ENCODE assay signal across 20 mouse cellular contexts in genomic region chr1:187741306-187741705, GRCm38 (mm10).
A peak's percentile ranks its signal among the peaks of the same experiment; 100 is the strongest.
DNase-seq lines count a peak whose midpoint lies in the region; ATAC-seq lines count a peak whose summit lies in the region.
"Had no signal": no experiment of that assay in that cellular context is flagged by ENCODE, and none has a peak within 500 bp of the region (broad histone marks: within the 10 kb centered on the region; RNA-seq: fewer than 3 reads in every experiment).

No protein-coding gene starts in this region.

- no peak overlapping the region for H3K9ac ChIP-seq in heart, embryonic 14.5 days (ENCODE audit: low read length)
- H3K9ac ChIP-seq: embryonic facial prominence, embryonic 13.5 days; embryonic facial prominence, embryonic 15.5 days; forebrain, embryonic 12.5 days had no signal

- H3K4me3 ChIP-seq in heart, embryonic 10.5 days = no peak overlapping the region
- H3K4me3 ChIP-seq in heart, embryonic 14.5 days (ENCODE audit: control insufficient read depth in 1 of 2, insufficient read depth in 1 of 2, low read depth in 1 of 2, low read length in 2 of 2) = no peak overlapping the region
- peak overlapping the region; percentile 42 for H3K4me3 ChIP-seq in megakaryocyte, embryonic 14.5 days (replicated peaks)
- H3K4me3 ChIP-seq: embryonic facial prominence, embryonic 13.5 days; embryonic facial prominence, embryonic 15.5 days; erythroblast, embryonic 14.5 days; forebrain, embryonic 10.5 days; forebrain, embryonic 12.5 days had no signal

- ATAC-seq in heart, embryonic 14.5 days (ENCODE audit: insufficient number of reproducible peaks, insufficient read depth, low FRiP score, low read depth) = no peak
- ATAC-seq in megakaryocyte, adult 5-6 weeks (ENCODE audit: poor library complexity, severe bottlenecking) = no peak
- ATAC-seq: forebrain, embryonic 14.5 days had no signal

- H3K9me3 ChIP-seq in heart, embryonic 10.5 days = no peaks in the 10 kb centered on the region
- H3K9me3 ChIP-seq in heart, embryonic 14.5 days (ENCODE audit: control insufficient read depth, low read length) = 0 out of 2 replicates have a peak, but pooled peaks cover 6% of the 10 kb centered on the region
- H3K9me3 ChIP-seq in megakaryocyte, embryonic 14.5 days = peaks cover 32% of the 10 kb centered on the region
- H3K9me3 ChIP-seq: embryonic facial prominence, embryonic 13.5 days; embryonic facial prominence, embryonic 15.5 days; forebrain, embryonic 12.5 days had no signal

- H3K4me1 ChIP-seq in heart, embryonic 10.5 days = peaks cover 21% of the 10 kb centered on the region
- H3K4me1 ChIP-seq in heart, embryonic 14.5 days (ENCODE audit: control insufficient read depth in 2 of 2, insufficient read depth in 2 of 2, low read length in 2 of 2) = peaks cover 7 to 23% of the 10 kb centered on the region in 2 experiments
- H3K4me1 ChIP-seq in megakaryocyte, embryonic 14.5 days = no peaks in the 10 kb centered on the region
- H3K4me1 ChIP-seq: embryonic facial prominence, embryonic 15.5 days had no signal

- H3K36me3 ChIP-seq in heart, embryonic 10.5 days = peaks cover 5% of the 10 kb centered on the region
- no peaks in the 10 kb centered on the region for H3K36me3 ChIP-seq in heart, embryonic 14.5 days (ENCODE audit: control insufficient read depth, insufficient read depth, low read length)
- H3K36me3 ChIP-seq in megakaryocyte, embryonic 14.5 days (replicated peaks; ENCODE audit: low read length) = no peaks in the 10 kb centered on the region
- H3K36me3 ChIP-seq: embryonic facial prominence, embryonic 13.5 days; embryonic facial prominence, embryonic 15.5 days; forebrain, embryonic 10.5 days; forebrain, embryonic 12.5 days had no signal

- DNase-seq in heart, embryonic 10.5 days (ENCODE audit: low spot score) = peak; percentile 70
- no peak for DNase-seq in heart, postnatal 4 days
- no peak for DNase-seq in heart, adult 8-10 months (ENCODE audit: low spot score)
- DNase-seq: adrenal gland, postnatal 10 days; cerebellum, adult 11 months; cerebellum, adult 18-20 months; cerebellum, adult 8-10 months; cerebellum, adult 9-11 months; cerebellum, postnatal 14 days; cerebellum, postnatal 36 days; embryo, embryonic 11 days had no signal

- peak overlapping the region; percentile 41; the same call in 1 of the 2 replicates for H3K4me2 ChIP-seq in heart, embryonic 14.5 days (ENCODE audit: low read length)
- H3K4me2 ChIP-seq: embryonic facial prominence, embryonic 13.5 days; embryonic facial prominence, embryonic 15.5 days; forebrain, embryonic 12.5 days had no signal

- no peaks in the 10 kb centered on the region for H3K27me3 ChIP-seq in heart, embryonic 10.5 days (ENCODE audit: insufficient read depth, poor library complexity, severe bottlenecking)
- no peaks in the 10 kb centered on the region for H3K27me3 ChIP-seq in heart, embryonic 14.5 days (ENCODE audit: control insufficient read depth, insufficient read depth, low read length)
- no peaks in the 10 kb centered on the region for H3K27me3 ChIP-seq in megakaryocyte, embryonic 14.5 days (replicated peaks)
- H3K27me3 ChIP-seq: embryonic facial prominence, embryonic 13.5 days; embryonic facial prominence, embryonic 15.5 days had no signal

- 0 out of 2 replicates have a peak overlapping the region, but pooled peaks have one; percentile 52 for H3K27ac ChIP-seq in heart, embryonic 10.5 days
- H3K27ac ChIP-seq in heart, embryonic 14.5 days (replicated peaks in 1 of 2; ENCODE audit: control insufficient read depth in 1 of 2, insufficient read depth in 1 of 2, low read depth in 2 of 2, low read length in 2 of 2) = no peak overlapping the region
- H3K27ac ChIP-seq: embryonic facial prominence, embryonic 13.5 days; embryonic facial prominence, embryonic 15.5 days; forebrain, embryonic 10.5 days; forebrain, embryonic 12.5 days had no signal

- 56% methylated on average over 7 of the region's 7 CpGs for WGBS in heart, embryonic 10.5 days
- 44% methylated on average over 7 of the region's 7 CpGs for WGBS in heart, embryonic 14.5 days
